Mouse (Mus musculus) urinary bladder, postnatal 0 days (tissue): ENCODE data around the gene Med28. TPM values are rescaled to one million over a fixed set of nuclear protein-coding genes. Genes with fewer than 3 reads are reported as not detected.

Experiments
- polyA plus RNA-seq: library from polyadenylated mRNA; unstranded; fragments of >200 nt; fragmentation: Nextera tagmentation; extraction: Ambion mirVana; gene quantifications from 2 replicates; pipeline ENCODE4 v1.2.1, GENCODE M21; 2015

The Med28 gene
- 163 and 168 TPM in 2 replicates for polyA plus RNA-seq

DNA sequence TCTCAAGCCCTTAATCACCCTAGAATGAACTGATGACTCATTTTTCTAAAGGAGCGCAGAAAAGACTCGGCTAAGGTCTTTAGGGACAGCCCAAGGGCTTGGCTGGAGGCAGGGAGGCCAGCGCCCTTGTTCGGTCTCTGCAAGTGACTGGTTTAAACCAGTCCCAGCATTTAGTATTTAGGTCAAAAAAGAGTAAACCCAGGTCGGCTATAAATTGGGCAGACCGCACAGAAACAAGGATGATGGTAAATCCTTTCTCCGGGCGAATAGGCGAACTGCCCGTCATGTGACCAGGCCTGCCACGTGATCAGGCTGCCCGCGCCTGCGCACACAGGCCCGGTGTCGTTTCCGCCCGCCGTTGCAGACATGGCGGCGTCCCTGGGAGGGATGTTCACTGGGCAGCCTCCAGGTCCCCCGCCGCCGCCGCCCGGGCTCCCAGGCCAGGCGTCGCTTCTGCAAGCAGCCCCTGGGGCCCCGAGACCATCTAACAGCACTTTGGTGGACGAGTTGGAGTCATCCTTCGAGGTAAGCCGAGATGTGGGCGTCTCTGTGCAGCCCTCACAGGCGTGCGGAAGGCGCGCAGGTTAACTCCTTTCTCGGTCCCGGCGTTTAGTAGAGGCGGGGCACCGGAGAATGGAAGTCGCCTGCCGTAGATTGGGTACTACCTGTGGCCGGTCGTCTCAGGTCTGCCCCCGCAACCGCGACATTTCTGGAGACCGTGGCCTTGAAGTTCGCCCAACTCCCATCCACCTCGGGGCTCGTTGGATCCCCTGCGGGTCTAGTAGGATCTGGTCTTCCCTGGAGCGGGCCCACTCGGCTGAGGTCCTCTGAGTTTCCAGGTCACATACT, at the start of gene Med28:
Med28 (plus strand) TSS at position 270 of the 849 bp plus-strand sequence.

DNA sequence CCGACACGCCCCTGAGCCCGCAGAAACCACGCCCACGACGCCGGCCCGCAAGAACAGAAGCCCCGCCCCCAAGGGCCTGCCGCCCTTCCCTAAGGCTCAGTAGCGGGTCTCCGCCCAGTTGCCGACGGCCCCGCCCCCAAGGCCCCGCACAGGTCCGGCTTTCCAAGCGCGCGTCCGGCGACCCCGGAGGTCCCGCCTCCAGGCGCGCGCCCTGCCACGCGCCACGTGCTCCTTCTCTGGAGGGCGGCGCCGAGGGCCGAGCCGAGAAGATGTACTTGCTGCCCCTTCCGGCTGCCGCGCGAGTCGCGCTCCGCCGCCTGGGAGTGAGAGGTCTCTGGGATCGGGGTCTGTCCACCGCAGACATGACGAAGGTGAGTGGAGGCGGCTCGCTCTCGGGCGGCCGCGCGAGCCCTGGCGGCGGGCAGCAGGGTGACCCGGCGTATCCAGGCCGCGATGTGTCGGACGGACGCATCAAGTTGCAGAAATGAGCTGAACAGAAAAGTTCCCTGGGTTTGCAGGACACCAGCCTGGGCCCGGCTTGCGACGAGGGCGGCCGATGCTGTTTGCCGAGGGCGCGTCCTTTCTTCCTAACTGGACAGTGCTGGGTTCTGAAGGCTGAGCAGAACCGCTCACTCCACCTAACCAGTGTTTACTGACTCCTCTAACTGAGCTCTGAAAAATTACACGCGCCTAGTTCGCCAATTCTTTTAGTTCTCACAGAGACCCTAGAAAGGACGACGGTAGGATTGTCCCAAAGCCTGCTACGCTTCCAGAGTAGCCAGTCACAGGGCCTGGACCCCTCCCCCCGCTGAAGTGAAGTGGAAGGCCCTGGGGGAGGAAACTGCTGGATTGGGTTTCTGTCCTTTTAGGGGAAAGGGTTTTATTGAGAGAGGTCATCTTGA, 26.6 kb upstream of the Med28 start, which contains the start of gene Lap3:
Lap3 (plus strand) TSS at position 184 of the 902 bp plus-strand sequence.

Other genes with a start within 250 kb of the Med28 start
- 57.6 and 59.1 TPM in 2 replicates for gene Qdpr, start 70.0 kb upstream of the Med28 start, polyA plus RNA-seq
- not detected in 2 replicates for gene Clrn2, start 66.5 kb upstream of the Med28 start, polyA plus RNA-seq
- gene Lap3, start 26.9 kb upstream of the Med28 start, polyA plus RNA-seq: 53.8 and 60.7 TPM in 2 replicates
- 0.10 and 0.11 TPM in 2 replicates for gene Fam184b, start 119.4 kb downstream of the Med28 start, polyA plus RNA-seq
- gene Ncapg, start 149.7 kb downstream of the Med28 start, polyA plus RNA-seq: 6.2 and 9.9 TPM in 2 replicates